Mouse (Mus musculus) urinary bladder, postnatal 25 days (tissue): ENCODE measurements around the gene Cirbp.

Experiments used
- DNase-seq: peaks from one replicate; pipeline ENCODE4 v3.0.0; 2022; ENCODE audit warnings: low spot score

The Cirbp gene

GRCm38 (mm10) chr10:80137626-80138552, 27.9 kb upstream of the Cirbp start:
- no peak for DNase-seq

- peak; percentile 57 for DNase-seq
Measured at GRCm38 (mm10) chr10:80138553-80139438, 27.0 kb upstream of the Cirbp start, which contains the start of gene Atp5d. Gene Atp5d (plus strand): TSS chr10:80138632.

DNA sequence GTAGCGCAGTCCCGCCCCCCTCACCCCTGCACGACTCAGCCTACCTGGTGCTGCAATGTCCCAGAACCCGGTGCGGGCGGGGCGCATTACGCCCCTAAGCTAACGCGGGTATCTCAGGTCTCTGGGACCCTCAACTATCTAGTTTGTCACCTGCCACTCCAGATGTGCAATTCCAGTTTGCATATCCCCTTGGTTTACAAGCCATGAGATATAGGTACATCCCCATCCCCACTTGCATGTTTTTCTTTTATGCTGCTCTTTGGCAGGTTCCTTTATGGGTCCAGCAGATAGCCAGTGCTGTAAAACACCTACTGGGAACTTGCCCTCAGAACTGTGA, 26.4 kb upstream of the Cirbp start:
- DNase-seq = no peak

DNA sequence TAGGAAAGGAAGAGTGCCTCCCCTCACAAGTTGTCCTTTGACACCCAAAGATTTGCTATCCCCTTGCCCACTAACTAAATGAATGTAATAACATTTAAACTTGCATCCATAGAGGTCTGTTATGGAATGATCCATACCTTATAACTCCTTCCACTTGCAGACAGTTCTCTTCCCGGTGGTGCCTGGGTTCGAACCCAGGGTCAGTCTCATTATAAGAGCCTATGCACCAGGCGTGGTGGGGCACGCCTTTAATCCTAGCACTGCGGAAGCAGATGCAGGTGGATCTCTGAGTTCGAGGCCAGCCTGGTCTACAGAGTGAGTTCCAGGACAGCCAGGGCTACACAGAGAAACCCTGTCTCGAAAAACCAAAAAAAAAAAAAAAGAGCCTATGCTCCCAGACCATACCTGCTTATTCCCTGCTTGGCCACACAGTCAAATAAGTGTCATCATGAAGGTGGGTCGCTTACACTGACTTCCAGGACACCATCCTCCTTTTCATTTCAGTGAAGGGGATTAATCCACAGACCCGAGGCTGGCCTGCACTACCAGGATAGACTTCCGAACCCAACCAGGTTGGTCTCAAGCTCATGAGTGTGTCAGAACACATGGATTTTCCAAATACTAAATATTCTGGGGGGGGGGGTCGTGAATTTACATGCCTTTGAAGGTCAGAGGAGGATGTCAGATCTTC, 25.7 kb upstream of the Cirbp start:
- DNase-seq = no peak

DNA sequence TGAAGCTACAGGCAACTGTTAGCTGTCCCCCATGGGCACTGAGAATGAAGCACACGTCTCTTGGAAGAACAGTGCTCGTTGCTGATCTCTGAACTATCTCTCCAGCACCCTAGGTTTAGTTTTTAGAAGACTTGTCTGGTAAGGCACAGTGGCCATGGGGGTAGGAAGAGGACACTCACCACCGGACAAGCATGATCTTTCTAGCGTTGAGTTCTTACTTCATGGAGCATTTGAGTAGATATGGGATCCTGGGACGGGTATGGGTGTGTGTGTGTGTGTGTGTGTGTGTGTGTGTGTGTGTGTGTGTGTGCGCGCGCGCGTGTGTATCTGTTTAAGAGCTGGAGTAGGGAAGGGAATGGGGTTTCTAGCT, 25.1 kb upstream of the Cirbp start, which contains the start of gene Cbarp:
Cbarp (minus strand) TSS at position 170 of the 370 bp plus-strand sequence.
- no peak for DNase-seq

GRCm38 (mm10) chr10:80141243-80141642, 24.5 kb upstream of the Cirbp start:
- DNase-seq = peak; percentile 90

DNA sequence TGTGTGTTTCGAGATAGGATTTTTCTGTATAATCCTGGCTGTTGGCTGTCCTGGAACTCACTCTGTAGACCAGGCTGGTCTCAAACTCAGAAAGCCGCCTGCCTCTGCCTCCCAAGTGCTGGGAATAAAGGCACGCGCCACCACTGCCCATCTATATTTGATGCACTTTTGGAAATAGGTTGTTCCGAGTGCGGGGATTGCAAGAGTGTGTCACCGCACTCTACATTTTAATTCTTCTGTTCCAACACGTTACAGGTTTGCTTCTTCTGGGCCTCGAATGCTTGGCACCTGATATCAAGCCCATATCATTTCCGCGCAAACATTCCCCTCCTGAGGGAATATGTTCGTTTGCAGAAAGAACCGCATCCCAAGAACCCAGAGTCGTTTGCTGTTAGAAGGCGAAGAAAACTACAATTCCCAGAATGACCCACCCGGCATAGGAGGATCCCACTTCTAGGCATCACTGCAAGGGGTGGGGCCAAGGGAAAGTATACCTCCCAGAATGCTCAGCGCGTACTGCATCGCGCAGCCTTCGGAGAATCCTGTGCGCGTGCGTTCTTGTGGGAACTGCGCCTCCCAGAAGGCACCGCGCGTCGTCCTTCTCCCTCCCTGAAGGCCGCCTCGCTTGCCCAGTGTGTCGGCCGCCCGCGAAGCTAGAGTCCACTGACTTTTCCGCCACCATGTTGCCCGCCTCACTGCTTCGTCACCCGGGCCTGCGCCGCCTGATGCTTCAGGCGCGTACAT, 23.8 kb upstream of the Cirbp start:
- peak; percentile 80 for DNase-seq

GRCm38 (mm10) chr10:80142530-80142925, 23.3 kb upstream of the Cirbp start:
- DNase-seq = no peak

- DNase-seq = no peak
Measured at GRCm38 (mm10) chr10:80143664-80144063, 22.1 kb upstream of the Cirbp start.

- no peak for DNase-seq
Measured at GRCm38 (mm10) chr10:80144159-80144558, 21.6 kb upstream of the Cirbp start.

DNA sequence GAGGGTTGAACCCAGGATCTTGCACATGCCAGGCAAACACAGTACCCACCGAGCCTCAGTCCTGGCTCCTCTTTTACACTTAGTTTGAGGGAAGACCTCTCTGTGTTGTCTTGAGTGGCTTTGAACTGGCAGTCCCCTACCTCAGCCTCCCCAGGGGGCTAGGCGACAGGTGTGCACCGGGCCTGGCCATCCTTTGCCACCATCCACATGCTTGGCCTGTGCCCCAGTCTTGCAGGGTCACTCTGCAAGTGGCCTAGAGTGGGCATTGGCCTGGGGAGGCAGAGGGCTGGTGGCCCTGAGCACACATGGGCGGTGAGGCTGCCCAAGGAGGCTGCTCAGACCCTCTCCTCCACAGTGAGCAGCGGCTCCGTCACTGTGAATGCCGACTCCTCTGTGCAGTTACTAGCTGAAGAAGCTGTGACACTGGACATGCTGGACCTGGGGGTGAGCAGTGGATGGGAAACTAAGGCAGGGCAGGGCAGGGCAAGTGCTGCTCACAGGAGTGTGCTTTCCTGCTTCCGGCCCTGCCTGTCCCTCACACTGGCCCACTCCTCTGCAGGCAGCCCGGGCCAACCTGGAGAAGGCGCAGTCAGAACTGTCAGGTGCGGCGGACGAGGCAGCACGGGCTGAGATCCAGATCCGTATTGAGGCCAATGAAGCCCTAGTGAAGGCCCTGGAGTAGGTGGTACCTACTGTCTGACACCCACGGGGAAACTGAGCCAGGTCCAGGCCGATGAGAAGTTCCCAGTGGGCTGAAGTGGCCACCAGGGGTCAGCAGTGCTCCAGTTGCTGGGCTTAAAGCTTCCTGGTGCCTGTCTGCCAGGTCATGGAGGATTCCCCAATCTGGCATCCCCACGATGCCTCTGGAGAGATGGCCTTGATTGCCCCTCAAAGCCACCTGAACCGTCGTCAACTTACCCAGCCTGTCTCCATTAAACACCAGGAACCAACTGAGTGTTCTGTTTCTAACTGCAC, 20.6 kb upstream of the Cirbp start:
- DNase-seq = peak; percentile 72

DNA sequence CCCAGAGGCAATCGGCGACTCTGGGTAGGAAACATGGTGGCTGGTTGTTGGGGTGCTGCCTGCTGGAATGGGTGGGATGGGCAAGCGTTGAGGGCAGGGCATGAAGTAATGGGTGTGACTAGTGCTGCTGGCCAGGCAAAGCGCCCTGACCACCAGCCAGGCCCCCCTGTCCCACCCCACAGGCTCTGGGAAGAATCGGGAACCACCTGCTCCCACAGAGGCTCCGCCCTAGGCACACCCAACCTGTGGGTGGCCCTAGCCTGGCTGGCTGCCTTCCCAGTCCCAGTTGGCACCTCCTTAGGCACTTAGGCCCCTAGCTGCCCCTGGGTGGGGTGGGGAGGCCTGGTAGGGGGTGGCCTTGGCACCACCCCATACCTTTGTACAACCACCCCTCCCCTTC, 19.9 kb upstream of the Cirbp start:
- no peak for DNase-seq

DNA sequence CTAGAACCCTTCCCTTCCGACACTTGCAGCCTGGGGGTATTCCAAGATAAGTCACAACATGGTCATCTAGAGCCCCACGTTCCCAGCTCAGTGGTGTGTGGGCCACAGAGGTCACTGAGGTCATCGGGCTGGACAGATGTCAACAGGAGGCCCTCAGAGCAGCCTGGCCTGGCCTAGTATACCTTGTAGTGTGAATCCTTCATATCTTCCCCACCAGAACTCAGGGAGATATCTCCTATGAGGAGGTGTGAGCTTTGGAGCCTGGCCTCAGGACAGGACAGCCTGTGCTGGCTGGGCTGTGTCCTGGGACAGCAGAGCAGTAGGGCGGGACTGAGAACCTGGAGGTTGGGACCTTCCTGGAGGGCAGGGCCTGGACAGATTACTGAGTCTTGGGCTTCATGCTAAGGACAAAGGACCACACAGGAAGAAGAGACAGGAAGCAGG, 19.2 kb upstream of the Cirbp start:
- DNase-seq = no peak

DNA sequence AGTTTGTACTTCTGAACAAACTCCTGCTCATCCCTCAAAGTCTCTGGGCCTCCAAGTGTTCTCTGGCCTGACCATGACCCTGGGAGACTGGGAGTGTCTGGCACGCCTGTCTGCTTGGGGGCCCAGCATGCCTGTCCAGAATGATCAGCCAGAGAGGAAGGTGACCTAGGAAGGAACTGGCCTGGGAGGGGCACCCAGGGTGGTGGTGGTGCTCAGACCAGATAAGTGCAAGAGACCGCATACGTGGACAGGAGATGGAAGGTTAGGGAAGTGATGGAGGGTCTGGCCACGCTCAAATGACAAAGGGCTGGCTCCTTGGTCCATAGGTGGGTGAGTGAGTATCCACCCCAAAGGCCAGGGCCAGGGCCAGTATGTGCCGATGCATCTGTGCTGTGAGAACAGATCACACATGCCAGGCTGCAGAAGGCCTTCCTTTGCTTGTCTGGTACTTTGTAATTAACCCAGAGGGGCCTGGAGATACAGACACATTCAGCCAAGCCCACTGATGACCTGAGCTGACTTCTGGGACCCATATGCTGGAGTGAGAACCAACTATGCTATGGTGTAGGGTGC, 18.6 kb upstream of the Cirbp start:
- DNase-seq = no peak

DNA sequence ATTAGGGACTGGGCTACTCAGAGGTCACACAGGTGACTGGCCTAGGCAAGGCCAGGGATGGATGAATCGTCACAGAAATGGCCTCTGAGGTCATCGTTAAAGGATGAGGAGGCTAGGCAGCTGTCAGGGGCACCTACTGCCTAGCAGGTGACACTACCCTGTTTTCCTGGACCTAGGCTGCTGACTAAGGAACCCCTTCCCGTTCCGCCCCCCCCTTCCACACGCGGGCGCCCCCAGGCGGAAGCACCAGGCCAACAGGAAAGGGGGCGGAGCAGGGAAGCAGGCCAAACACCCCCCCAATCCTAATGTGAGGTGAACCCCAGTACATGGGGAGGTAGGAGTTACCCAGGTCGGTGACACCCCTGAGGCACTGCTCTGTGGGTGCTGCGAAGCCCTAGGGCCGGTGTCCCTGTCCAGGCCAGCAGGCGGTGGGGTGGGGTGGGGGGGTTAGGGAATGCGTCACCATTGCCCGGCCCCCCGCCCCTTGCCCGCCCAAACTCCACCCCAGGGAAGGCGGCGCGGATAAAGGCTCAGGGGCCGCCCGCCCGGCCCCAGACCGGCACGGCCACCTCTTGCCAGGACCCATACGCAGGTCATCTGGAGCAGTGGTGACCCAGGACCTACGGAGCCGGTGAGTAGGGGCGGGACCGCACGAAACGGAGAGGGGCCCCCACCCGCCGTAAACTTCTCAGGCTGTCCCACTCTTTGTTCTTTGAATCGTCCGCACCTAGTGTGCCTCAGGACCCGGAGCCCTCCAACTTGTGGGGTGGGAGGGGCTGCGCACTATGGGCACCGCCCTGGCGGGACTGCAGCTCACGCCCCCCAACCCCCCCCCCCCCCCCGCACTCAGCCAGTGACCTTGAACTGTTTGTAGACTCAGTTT, 17.8 kb upstream of the Cirbp start, which contains the start of gene Midn:
Midn (plus strand) TSS at position 554 of the 883 bp plus-strand sequence.
- DNase-seq = peak; percentile 85

GRCm38 (mm10) chr10:80148610-80149290, 17.0 kb upstream of the Cirbp start:
- peak; percentile 95 for DNase-seq

- peak; percentile 89 for DNase-seq
Measured at GRCm38 (mm10) chr10:80149291-80150225, 16.2 kb upstream of the Cirbp start.
